Mouse (Mus musculus) heart, adult 18-20 months (tissue): ENCODE results near the gene Nav2. TPM values are rescaled to one million over a fixed set of nuclear protein-coding genes. Genes with fewer than 3 reads are reported as not detected.

Experiments used
- DNase-seq, 2 experiments: peaks; one replicate each; pipeline ENCODE4 v3.0.0; 2021 to 2022; ENCODE audit warnings: mixed read lengths in 1 of 2
- total RNA-seq, 2 experiments: library from RNA; stranded (reverse); gene quantifications; 2 replicates each; pipeline ENCODE4 v1.2.3; 2021

Gene Nav2
- total RNA-seq, 2 experiments from 2014 or later, result 35.5 to 45.2 TPM

DNA sequence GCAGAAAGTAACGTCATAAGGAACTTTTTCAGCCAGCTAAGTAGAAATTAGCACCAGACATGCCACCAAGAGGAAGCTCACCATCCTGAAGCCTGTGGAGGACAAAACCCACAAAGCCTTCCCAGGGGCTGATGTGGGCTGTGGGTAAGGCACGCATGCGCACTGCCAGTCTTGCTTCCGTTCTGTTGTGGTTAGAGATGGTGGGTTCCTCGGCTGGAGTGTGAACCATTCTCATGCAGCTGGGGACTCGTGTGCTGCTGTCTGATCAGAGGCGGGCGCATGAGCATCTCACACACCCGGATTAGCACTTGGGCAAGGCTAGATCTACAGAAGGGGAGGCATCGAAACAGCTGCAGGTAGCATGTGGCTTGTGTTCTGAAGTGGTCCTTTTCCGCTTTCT is 29.0 kb downstream of the Nav2 start:
- peak in 1 of 2 experiments; percentile 30 for DNase-seq

DNA sequence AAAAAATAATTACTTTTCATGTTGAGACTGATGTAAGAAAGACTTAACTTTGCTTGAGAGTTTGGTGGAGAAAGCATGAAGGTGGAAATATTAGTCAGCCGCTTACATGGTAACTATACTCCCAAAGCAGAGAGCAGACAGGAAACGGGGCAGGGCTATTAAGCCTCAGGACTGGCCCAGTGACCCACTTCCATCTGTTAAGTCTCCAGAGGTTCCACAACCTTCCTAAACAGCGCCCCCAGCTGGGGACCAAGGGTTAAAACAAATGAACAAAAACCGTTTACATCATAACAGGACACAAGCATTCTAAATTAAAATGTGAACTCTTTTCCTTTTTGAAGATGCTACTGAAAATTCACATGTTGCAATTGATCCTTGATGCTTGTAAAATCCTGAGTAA is 29.7 kb downstream of the Nav2 start:
- peak in 1 of 2 experiments; percentile 17 for DNase-seq

DNA sequence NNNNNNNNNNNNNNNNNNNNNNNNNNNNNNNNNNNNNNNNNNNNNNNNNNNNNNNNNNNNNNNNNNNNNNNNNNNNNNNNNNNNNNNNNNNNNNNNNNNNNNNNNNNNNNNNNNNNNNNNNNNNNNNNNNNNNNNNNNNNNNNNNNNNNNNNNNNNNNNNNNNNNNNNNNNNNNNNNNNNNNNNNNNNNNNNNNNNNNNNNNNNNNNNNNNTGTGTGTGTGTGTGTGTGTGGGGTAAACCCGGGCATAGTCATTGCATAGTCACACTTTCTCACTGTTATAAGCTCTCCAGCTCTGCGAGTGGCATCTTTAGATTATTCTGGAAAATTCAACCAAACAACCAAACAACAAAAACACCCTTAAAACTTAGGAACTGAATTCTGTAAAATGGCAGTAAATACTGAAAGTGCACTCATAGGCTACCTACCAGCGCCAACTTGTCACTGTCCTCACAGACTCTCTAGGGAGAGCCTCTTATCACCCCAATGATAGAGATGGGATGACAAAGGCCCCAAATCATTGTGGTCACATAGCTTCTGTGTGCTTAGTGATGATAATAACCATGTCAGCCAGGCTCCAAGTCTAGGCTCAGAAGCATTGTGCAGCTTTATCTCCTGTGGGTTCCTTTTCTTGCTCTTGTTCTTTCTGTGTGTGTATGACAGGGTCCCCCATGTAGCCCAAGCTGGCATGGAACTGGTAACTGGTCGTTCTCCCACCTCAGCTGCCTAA is 40.0 kb downstream of the Nav2 start:
- no peak for DNase-seq

DNA sequence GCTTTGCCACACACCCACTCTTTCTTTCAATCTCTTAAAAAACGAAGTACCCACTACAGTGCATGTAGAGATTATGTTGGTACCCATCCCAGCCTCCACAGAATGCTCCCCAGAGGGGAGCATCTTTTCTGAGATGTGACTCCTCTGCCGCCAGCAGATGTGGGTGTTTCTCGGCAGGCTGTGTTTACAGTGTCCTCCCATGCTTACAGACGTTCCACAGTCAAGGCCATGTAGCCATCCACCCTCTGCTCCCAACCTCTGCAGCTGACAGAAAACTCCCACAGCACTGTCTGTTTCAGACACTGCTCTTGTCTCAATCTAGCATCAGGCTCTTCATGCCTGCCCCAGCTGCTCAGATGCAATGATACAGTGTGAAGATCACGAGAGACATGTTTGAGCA is 46.0 kb downstream of the Nav2 start:
- DNase-seq, result no peak

DNA sequence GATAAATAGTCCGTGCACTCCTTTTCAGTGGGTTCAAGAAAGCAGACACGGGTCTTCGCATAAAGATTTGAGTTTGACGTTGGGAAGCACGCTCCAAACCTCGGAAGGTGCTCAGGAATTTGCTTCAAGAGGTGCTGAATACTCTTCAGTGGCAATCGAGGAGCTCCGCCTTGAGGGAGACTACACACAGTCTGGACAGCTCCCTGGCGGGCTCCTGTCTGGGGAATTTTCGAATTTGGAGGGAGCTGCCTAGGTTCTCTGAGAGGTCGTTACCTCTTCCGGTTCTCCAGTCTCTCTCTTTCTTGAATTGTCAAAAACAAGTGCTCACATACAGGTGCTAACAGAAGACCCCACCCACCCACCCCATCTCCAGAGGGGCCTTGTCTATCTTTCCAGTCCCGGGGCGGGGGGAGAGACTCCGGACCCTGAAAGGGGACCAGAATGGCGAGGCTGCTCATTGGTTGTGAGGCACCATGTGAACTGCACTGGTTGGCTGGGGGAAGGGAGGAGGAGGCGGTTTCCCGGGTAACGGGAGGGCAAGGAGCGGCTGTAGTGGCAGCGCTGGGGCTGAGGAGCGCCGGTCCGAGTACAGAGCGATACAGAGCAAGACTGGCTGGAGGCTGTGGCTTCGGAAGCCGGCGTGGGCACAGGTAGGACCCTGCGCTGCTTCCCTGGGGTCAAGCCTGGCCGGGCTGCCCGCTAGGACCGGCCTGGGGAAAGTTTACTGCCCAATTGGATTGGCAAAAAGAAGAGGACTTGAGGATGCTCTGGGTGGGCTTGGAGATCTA is 50.2 kb downstream of the Nav2 start:
- peak; percentile 36 to 37 for DNase-seq

DNA sequence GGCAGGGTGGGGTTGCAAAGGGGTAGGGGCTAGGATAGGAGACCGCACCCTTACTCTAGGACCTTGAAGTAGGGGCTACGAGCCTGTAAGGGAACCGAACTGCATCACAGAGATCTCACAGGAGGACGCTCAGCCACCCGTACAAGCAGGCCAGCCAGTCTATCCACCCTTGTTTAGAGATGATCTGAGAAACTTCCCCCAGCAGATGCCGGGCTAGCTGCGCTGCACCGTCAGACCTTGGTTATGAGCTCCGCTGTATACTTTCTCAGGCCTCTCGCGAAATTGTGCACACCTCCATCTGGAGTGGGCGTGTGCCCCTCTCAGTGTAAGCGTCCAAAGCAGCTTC is 50.8 kb downstream of the Nav2 start:
- DNase-seq, result no peak

DNA sequence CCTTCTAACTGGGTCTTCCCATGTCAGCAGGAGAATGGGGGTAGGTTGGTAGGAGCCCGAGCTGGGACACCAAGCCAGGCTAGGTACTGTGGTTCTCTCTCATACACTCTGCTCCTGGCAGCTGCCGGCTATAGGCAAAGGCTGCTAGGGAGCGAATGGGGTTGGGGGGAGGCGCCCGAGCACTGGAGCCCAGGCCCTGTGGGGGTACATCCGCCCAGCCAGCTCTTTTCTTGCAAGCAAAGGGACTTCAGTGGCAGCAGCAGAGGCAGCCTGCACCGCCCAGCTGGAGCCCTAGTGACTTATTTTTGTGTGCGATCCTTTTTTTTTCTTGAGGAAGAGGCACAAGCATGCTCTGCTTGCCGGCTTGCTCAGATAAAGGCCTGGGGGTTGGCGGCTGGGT is 51.6 kb downstream of the Nav2 start:
- no peak for DNase-seq

DNA sequence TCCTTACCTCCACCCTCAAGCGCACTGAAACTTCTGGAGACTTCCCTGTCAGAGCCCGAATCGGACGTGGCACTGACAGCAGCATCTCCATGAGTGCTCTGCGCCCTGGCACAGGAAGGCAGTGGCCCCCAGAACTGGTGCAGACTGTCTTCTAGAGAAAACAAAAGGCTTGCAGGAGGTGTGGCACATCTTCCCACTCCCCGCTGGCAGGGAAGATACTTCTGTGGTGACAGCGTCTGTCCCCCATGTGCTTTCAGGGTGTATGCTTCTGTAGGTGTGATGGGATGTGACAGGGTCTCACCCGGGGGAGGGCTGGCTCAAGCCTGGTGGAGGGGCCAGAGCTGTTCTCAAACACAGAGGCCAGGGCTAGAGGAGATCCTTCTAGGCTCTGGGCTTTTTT is 53.0 kb downstream of the Nav2 start:
- DNase-seq, result no peak

DNA sequence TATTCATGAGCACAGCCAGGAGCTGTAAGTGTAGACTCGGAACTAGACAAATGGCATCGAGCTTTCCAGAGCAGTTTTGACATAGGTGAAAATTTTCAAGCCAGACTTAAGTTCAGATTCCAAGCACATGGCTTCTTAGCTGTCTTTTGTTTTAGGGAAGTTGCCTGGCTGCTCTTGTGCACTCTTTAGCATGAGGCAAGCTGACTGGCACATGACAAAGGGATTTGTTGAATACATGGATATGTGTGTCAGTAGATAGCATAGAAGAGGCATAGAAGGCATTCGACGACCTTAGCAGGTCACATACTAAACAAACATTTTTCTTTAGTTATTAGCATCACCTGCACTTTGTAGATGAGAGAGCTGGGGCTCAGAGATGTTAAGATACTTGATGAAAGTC is 53.4 kb downstream of the Nav2 start:
- DNase-seq, result no peak

DNA sequence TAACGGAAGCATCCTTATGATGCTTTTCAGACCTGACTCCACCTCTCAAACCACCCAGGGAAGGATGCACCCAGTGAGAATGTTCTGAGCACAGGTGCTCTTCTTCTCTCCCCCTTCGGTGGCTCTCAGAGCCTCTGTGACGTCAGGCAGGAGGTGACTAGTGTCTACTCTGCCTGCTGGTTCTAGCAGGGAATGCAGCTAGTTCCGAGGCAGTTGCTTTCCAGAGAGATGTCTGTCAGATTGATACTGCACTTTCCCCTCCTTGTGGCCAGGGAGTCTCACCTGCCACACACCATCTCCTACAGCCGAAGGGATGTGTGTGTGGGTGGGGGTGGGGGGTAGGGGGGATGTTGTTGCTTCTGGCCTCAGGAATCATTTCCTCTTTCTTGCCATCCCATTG is 54.6 kb downstream of the Nav2 start:
- DNase-seq, result no peak

DNA sequence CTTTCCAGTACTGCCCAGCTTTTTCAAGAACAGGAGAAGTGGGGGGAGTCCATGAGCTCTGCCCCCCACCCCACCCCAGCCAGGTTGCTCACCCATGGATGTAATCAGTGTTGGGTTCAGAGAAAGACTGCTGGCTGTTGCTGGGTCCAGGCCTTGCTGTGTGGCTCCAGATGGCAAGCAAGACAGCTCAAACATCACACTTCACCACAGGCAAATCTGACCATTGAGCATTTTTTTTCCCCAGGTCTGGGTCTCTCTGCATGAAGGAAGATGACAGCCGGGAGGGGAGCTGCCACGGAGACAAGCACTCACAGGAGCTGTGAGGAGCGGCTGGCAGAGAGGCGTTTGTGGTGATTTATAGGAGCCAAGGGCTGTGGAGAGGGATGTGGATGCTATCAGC is 55.0 kb downstream of the Nav2 start:
- DNase-seq, result no peak

DNA sequence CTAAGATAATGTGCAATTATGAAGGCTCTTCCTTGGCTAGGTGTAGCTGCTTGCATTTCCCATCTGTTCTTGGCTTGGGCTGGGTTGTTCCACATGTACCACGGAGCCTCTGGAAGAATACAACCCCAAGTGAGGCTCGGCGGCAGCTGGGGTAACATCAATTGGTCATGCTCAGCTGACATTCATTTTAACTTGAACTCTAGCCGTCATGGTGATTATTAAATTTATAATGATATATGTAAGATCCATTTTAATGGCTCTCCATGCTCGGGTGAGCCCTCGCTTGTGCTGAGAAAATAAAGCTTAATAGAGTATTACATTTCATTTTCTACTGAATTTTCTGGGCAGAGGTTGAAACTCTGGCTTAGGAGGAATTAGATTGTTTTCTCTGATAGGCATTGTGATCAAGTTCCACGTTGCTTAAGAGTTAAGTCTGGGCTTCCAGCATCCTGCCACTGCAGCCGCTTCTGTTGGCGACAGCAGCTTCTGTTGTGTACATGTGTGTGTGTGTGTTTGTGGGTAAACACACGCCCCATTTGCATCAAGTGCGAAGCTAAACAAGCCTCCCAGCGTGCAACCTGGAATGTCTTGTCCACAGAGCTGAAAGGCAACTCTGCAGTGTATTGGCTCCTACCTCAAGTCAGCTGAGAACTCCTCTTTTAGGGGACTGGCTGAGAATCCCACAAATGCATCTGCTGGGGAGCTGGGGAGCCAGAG is 57.4 kb downstream of the Nav2 start:
- no peak for DNase-seq

DNA sequence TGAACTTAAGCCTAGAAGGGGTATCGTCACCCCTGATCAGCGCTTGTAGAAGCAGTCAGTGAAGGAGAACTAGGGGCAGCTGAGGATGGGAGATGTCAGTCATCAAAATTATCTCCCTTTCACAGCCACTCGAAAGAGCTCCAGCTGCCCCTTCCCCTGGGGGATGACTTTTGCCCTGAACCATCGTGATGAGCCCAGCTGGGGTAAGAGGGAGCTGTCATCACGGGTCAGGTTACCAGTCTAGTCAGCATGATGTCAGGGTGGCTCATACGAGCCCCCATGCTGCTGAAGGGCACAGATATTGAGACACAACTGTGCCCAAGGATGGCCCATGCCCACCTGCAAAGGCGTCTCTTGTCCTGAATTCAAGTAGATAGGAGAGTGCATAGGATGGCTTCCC is 72.5 kb downstream of the Nav2 start:
- no peak for DNase-seq

DNA sequence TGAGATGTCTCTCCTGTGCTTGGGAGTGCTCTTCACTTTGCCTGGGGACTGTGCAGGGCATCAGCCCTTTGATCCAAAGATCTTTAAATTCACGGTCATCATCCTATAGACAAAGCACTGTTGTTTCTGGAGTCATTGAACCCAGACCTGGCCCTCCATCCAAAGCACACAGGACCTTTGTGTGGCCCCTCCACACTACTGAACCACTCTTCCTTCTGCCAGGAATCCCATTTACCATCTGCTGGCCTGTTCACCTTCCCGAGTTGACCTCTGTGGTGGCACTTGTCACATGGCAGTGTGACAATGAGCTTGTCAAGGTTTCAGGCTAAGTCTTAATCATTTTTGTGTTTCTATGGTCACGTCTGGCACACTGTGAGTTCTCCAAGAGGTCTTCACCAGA is 73.3 kb downstream of the Nav2 start:
- DNase-seq, result no peak

DNA sequence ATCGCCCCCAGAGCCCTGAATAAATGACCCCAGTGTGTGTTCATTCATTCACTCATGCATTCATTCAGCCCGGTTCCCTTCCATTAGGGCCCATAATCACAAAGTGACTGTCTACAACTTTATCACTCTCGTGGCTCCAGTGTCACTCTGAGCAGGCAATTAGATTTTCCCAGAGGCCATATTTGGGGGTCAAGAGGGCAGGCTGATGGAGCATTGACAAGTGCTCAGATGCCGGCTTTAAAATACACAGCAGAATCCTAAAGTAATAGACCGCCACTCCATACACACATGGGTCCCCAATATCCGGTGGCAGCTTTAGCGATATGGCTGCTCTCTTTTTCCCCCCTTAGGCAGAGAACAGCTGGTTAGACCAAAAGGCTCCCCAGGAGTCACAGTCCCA is 74.1 kb downstream of the Nav2 start:
- DNase-seq, result no peak

DNA sequence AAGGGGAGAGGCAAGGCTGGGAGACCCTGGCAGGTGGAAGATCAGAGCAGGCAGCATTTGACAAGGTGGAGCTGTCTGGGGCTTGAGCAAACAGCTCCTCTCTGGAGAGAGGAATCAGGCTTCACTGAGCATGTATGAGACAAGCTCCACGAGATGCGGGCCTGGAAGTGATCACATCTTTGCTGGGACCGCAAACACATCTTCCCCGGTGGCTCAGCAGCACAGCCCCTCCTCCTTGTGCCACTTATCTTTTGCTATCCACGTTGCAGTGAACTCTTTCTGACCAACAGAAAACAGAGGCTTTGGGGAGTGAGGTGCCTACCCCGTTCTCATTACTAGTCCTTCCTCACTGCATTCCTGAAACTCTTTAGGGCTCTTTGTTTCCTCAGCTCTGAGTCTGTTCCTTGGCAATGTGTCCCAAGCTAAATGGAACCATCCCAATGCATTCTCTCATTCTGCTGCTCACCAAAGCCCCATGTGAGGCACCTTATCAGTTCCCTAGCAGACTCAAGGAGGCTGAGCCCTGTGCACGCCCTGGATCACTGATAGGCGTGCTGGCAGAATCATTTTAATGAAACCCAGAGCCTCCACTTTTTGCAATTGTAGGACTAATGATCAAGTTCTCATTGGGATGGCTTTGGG is 83.5 kb downstream of the Nav2 start:
- DNase-seq, result peak in 1 of 2 experiments; percentile 17

DNA sequence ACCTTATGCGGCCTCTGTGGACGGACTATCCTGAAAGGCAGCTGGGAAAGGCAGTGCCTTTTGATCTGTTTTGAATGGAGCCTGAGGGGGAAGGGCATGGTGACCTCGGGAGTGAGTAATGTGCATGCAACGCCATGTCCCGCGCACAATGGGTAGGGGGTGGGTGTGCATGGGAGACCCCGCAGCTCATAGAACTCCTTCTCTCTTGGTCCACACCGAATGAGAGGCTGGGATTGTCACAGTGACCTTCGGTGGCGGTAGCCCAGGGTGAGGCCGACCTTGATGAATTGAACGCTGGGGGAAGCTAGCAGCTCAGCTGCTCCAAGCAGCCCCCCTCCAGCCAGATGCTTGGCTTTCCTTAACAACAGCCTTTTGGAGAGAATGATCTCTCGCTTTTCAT is 86.7 kb downstream of the Nav2 start:
- DNase-seq, result no peak

DNA sequence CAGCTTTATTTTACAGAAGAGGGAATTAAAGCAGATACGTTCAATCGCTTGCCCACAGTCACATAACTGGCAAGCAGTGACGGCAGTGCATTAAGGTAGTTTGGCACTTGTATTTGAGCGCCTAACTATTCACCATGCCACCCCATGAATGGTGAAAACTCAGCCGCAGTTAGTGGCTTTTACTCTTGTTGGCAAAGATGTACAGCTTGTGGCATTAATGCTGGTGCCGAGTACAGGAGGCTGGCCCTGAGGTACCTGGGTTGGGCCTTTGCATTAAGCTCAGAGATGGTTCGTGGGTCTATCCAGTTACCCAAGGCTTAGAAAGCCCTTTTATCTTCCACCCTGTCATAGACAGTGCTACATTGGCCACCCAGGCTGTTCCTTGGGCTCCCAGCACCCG is 87.2 kb downstream of the Nav2 start:
- DNase-seq, result no peak

DNA sequence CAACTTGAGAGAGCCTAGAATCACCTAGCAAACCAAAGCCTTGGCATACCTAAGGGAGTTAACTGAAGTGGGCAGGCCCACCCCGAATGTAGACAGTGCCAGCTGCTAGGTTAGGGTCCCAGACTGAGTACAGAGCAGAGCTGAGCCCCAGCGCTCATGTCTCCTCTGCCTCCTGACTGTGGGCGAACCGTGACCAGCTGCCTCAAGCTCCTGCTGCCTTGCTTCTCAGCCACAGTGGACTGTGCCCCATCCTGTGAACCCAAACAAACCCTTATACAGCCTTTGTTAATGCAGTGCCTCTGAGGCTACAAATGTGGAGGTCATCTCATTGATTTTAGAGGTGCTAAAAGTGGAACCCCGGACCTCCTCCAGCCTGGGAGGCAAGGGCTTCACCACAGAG is 88.3 kb downstream of the Nav2 start:
- DNase-seq, result no peak

DNA sequence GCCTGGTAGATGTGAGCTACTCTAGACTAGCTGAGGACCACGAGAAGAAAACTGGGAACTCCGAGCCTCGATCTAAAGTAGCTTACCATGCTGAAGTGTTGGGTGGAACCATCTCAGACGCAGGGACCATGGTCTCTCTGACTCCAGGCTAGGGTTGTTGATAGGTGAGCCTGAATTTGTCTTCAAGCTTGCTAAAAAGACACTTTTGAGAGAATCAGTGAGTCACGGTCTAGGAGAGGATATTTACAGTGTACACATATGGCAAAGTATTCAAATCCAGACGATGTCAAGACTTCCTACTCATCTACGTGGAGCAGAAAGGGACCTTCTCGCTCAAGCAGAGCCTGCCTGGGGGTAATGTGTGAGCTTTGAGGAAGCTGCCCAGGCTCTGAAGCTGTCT is 89.6 kb downstream of the Nav2 start:
- DNase-seq, result no peak

DNA sequence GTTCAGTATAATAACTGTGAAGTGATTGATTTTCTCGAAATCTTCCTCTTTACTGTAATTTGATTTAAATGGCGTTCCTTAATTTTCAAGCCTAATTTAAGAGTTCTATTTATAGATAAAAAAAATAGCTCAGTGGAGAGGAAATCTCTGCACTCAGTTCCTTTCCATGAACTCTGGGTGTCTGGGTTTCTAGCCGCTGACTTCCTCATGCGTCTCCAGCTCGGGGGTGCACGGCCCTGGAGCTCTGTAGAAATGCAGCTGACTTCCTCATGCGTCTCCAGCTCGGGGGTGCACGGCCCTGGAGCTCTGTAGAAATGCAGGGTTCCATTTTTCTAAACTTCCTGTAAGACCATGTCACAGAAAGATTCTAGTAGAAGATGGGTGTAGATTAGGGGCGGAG is 90.1 kb downstream of the Nav2 start:
- peak in 1 of 2 experiments; percentile 22 for DNase-seq

DNA sequence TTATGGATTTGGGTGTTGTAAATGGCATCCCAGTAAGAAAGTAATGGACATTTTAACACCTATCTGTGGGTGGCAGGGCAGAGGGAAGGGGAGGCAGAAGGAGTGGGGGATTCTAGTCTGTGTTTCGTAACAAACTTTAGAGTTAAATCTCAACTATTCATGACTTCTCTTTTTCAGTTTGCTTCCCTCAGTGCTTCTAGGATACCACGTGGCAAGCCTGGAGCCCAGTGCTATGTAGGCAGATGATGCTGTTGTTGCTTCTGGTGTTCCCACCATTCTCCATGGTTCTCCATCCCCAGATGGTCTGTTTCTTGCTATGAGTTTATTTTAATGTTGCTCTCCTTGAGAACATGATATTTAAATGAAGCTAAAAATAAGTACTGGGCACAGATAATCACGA is 92.3 kb downstream of the Nav2 start:
- DNase-seq, result no peak

DNA sequence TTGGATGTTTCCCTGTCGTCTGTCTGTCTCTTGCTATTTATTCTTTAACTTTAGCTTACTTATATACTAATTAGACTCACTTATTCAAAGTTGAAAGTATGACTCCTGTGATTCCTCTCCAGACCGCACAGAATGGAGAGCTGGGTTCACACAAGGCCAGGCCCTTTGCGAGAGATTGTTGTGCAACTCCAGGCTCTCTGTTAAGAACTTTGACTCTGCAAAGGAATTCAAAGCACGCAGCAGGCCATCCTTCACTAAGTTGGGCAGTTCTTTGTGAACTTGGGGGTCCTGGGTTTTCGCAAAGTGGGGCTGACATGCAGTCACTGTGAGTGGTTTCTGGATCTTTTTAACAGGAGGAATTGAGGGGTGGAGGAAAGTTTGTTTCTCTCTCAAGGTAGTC is 95.9 kb downstream of the Nav2 start:
- no peak for DNase-seq
